Mouse (Mus musculus) liver, adult 2 months (tissue): ENCODE data around the gene Vps26a. TPM values are rescaled to one million over a fixed set of nuclear protein-coding genes. Genes with fewer than 3 reads are reported as not detected.

ENCODE experiments used
- DNase-seq: peaks from one replicate; pipeline ENCODE4 v3.0.0-alpha.2; 2011; ENCODE audit warnings: low read depth, low spot score; ENCODE audit errors: extremely low read depth
- H3K27ac ChIP-seq: fragments of 200-500 bp; replicated peaks from 2 replicates; pipeline ENCODE4 v1.5.1; 2012; ENCODE audit warnings: low read depth, mild to moderate bottlenecking, control low read depth, inconsistent platforms, low read length; ENCODE audit not compliant: insufficient read depth
- H3K27me3 ChIP-seq: fragments of 200-500 bp; 2 replicates; pipeline ENCODE4 v1.6.1; 2012; ENCODE audit warnings: mild to moderate bottlenecking, moderate library complexity, low read length, inconsistent platforms; ENCODE audit not compliant: control insufficient read depth, insufficient read depth
- H3K36me3 ChIP-seq: fragments of 200-500 bp; 2 replicates; pipeline ENCODE4 v1.6.1; 2012; ENCODE audit warnings: low read length, inconsistent platforms; ENCODE audit not compliant: control insufficient read depth, insufficient read depth
- H3K4me1 ChIP-seq: fragments of 200-500 bp; 2 replicates; pipeline ENCODE4 v1.6.1; 2011; ENCODE audit warnings: low read length; ENCODE audit not compliant: control insufficient read depth, insufficient read depth
- H3K4me3 ChIP-seq: fragments of 200-500 bp; 2 replicates; pipeline ENCODE4 v1.5.1; 2011; ENCODE audit warnings: low read depth, mild to moderate bottlenecking, control low read depth, low read length, moderate library complexity; ENCODE audit not compliant: insufficient read depth
- H3K79me2 ChIP-seq: fragments of 200-500 bp; 2 replicates; pipeline ENCODE4 v1.6.1; 2012; ENCODE audit warnings: inconsistent platforms, mild to moderate bottlenecking, low read length, moderate library complexity; ENCODE audit not compliant: control insufficient read depth, insufficient read depth
- H3K9ac ChIP-seq: fragments of 200-500 bp; 2 replicates; pipeline ENCODE4 v1.6.1; 2012; ENCODE audit warnings: low read depth, mild to moderate bottlenecking, control low read depth, inconsistent platforms, low read length
- CTCF ChIP-seq: fragments of 200-500 bp; IDR thresholded peaks from 2 replicates; pipeline ENCODE4 v1.5.1; 2011; ENCODE audit warnings: low read depth, low read length, control low read depth
- POLR2A ChIP-seq: fragments of 200-500 bp; IDR thresholded peaks from 2 replicates; pipeline ENCODE4 v1.6.1; 2011; ENCODE audit warnings: low read length, control low read depth; ENCODE audit not compliant: insufficient read depth; ENCODE audit errors: extremely low read depth
- WGBS: fragments of 180-500 bp; shearing (Covaris S2); methylation state at CpG from one replicate; pipeline ENCODE4 v1.1.7; 2018; 5-methylcytosine and 5-hydroxymethylcytosine counted together
- polyA plus RNA-seq: library from polyadenylated mRNA; depleted of rRNA; stranded (reverse); fragments of >200 nt; gene quantifications from 2 replicates; pipeline ENCODE4 v1.2.3, GENCODE M21; 2012
- total RNA-seq: library from RNA; depleted of rRNA; stranded (reverse); fragments of >200 nt; gene quantifications from 2 replicates; pipeline ENCODE4 v1.2.3, GENCODE M21; 2014

The Vps26a gene
- total and polyA plus RNA-seq, 2 experiments = 7.7 to 39.7 TPM

- Histone ChIP-seq H3K9ac (no peak overlapping the region), H3K4me1 (no peaks in the 10 kb centered on the region), H3K27me3 (no peaks in the 10 kb centered on the region), H3K36me3 (no peaks in the 10 kb centered on the region), H3K79me2 (no peaks in the 10 kb centered on the region), H3K4me3 (no peak overlapping the region), H3K27ac (no peak overlapping the region)
- TF ChIP-seq CTCF (no peak), POLR2A (no peak)
- DNase-seq = no peak
- 73% methylated on average over 3 of the region's 3 CpGs for WGBS
Observed at GRCm38 (mm10) chr10:62421127-62421526, 65.5 kb downstream of the Vps26a start.

- no peak for DNase-seq
- TF ChIP-seq POLR2A (no peak), CTCF (no peak)
- no peaks in the 10 kb centered on the region for H3K4me1 ChIP-seq
- no peak overlapping the region for H3K27ac ChIP-seq
- H3K27me3 ChIP-seq = no peaks in the 10 kb centered on the region
- H3K36me3 ChIP-seq = no peaks in the 10 kb centered on the region
- H3K79me2 ChIP-seq = no peaks in the 10 kb centered on the region
- H3K4me3 ChIP-seq = no peak overlapping the region
- 41% methylated on average over 6 of the region's 6 CpGs for WGBS
- H3K9ac ChIP-seq = no peak overlapping the region
Observed at GRCm38 (mm10) chr10:62420399-62420798, 66.2 kb downstream of the Vps26a start.

DNA sequence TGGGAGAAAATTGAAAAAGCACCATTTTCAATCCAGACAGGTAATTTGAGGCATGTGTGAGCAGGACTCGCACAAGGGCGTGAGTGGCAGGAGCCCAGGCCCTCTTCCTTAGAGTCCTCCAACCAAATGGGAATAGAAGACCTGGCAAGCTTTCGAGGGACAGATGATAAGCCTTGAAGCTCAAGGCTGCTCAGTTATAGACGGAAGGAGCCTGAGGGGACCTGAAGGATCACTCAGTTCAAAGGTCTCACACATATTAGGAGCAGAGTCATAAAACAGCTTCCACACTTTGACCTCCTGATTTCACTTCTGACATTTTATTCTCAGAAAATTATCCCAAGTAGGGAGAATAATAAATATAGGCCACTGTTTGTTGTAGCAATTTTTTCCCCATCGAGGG, 67.2 kb downstream of the Vps26a start:
- no peaks in the 10 kb centered on the region for H3K79me2 ChIP-seq
- no peaks in the 10 kb centered on the region for H3K36me3 ChIP-seq
- TF ChIP-seq POLR2A = no peak
- no peak for TF ChIP-seq CTCF
- H3K4me1 ChIP-seq = no peaks in the 10 kb centered on the region
- H3K27me3 ChIP-seq = no peaks in the 10 kb centered on the region
- no peak for DNase-seq
- 85% methylated on average over 5 of the region's 5 CpGs for WGBS
- no peak overlapping the region for H3K9ac ChIP-seq
- H3K4me3 ChIP-seq = no peak overlapping the region
- no peak overlapping the region for H3K27ac ChIP-seq

DNA sequence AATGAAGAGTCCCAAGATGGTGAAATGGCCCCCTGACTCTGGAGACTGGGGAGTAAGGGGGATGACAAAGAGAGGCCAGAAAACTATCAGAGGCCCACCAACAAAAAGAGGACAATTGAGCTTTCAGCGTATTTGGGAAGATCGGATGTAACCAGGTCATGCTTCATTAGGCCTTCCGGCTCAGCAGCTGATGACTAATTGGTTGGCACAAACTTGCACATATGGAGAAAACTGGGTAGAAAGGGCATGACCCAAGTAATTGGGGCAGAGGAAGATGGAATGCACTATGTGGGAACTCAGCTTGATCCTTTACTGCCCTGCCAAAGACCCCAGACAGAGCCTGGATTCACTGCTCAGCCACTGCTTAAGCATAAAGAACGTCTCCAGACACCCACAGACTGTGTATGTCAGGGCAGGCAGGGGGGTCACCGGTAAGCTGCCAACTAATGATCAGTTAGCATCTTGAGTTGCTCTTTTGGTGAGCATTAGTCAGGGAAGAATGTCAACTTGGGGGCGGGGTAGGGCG, 67.7 kb downstream of the Vps26a start:
- WGBS = 95% methylated on average over 7 of the region's 7 CpGs
- no peak for DNase-seq
- TF ChIP-seq CTCF (no peak), POLR2A (no peak)
- no peak overlapping the region for H3K4me3 ChIP-seq
- no peaks in the 10 kb centered on the region for H3K79me2 ChIP-seq
- no peaks in the 10 kb centered on the region for H3K4me1 ChIP-seq
- no peaks in the 10 kb centered on the region for H3K27me3 ChIP-seq
- no peaks in the 10 kb centered on the region for H3K36me3 ChIP-seq
- H3K27ac ChIP-seq = no peak overlapping the region
- no peak overlapping the region for H3K9ac ChIP-seq

DNA sequence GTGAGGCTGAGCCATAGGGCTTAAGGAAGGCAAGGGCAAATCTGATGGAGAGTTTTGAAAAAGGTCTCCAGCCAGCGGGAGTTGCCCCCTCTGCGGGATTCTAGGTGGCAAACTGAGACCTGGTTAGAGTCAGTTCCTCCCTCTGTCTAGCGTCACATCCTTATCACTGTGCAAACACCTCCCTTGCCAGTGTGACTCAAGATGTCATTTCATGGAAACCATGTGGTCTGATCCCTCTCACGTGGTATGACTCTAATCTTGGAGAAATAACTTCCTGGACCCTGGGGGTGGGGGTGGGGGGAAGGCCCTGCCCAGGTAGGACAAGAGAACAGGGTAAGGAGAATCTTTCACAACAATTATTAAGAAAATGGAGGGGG, 73.0 kb downstream of the Vps26a start:
- TF ChIP-seq CTCF = no peak
- TF ChIP-seq POLR2A = no peak
- Histone ChIP-seq H3K4me3 (no peak overlapping the region), H3K79me2 (no peaks in the 10 kb centered on the region), H3K36me3 (no peaks in the 10 kb centered on the region), H3K27me3 (no peaks in the 10 kb centered on the region), H3K27ac (no peak overlapping the region), H3K9ac (no peak overlapping the region), H3K4me1 (no peaks in the 10 kb centered on the region)
- 23% methylated on average over 4 of the region's 4 CpGs for WGBS
- DNase-seq = no peak

DNA sequence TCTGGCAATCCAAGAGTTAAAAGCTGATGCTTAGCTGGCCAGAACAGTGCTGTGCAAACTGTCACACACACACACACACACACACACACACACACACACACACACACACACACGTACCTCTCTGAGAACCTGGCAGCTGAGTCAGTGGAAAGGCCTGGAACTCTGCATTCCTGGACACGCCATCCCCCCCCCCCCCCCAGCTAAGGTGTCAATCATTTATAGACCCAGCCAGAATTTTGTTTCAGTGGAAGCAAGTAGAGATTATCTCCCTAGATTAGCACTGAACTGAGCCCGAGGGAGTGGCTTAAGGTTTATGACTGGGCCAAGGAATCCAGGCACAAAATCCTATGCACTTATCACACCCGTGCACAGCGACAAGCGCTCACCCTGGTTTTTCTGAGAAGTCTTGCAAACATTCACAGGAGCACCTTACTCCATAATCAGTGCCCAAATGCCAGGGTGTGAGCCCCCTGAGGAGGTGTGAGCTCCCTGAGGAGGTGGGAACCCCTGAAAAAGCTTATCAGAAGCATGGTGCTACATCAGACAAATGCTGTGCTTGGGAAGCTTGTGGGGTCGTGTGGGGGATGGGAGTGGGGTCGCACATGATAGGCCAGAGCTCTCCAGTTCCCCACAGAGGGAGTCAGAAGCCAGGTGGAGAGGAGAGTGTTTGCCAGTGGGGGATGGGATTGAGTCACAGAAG, 73.5 kb downstream of the Vps26a start:
- TF ChIP-seq CTCF (no peak), POLR2A (no peak)
- no peak overlapping the region for H3K4me3 ChIP-seq
- no peaks in the 10 kb centered on the region for H3K4me1 ChIP-seq
- no peak overlapping the region for H3K27ac ChIP-seq
- no peaks in the 10 kb centered on the region for H3K79me2 ChIP-seq
- peak; percentile 13 for DNase-seq
- H3K36me3 ChIP-seq = no peaks in the 10 kb centered on the region
- 17% methylated on average over 8 of the region's 8 CpGs for WGBS
- H3K27me3 ChIP-seq = no peaks in the 10 kb centered on the region
- no peak overlapping the region for H3K9ac ChIP-seq
